Comparison of ENCODE assay signal across 8 mouse cellular contexts in genomic region chr10:67979401-67980157, GRCm38 (mm10). TPM values are rescaled to one million over a fixed set of nuclear protein-coding genes. Genes with fewer than 3 reads are reported as not detected.
A peak's percentile ranks its signal among the peaks of the same experiment; 100 is the strongest.
DNase-seq lines count a peak whose midpoint lies in the region; ATAC-seq lines count a peak whose summit lies in the region.

Rtkn2 (plus strand) TSS chr10:67979570.

- peak; percentile 98 for ATAC-seq in hindbrain, embryonic 15.5 days (ENCODE audit: low FRiP score, low read depth)

- WGBS in hindbrain, embryonic 15.5 days: under 1% methylated on average over 57 of the region's 57 CpGs

- peak within 1 kb of the TSS; percentile 100 for H3K4me2 ChIP-seq in hindbrain, embryonic 15.5 days

- peak within 1 kb of the TSS; percentile 50 for H3K9ac ChIP-seq in hindbrain, embryonic 15.5 days

- peak; percentile 99 for DNase-seq in ZHBTc4 (ENCODE audit: low read depth, low spot score)
- peak; percentile 69 to 79 for DNase-seq in cerebellum, postnatal 36 days
- DNase-seq in frontal cortex, postnatal 36 days (ENCODE audit: low spot score in 2 of 2): peak; percentile 86
- peak; percentile 81 to 85 for DNase-seq in left cerebral cortex, adult 18-20 months (ENCODE audit: low spot score in 2 of 2)
- peak; percentile 93 to 94 for DNase-seq in lung, postnatal 4 days
- peak; percentile 99 for DNase-seq in retina, postnatal 1 day
- peak; percentile 99 for DNase-seq in thymus, postnatal 4 days

- no peaks in the 10 kb centered on the region for H3K27me3 ChIP-seq in hindbrain, embryonic 15.5 days

- H3K36me3 ChIP-seq in hindbrain, embryonic 15.5 days: no peaks in the 10 kb centered on the region

- peaks cover 10% of the 10 kb centered on the region for H3K4me1 ChIP-seq in hindbrain, embryonic 15.5 days (replicated peaks)

- no peaks in the 10 kb centered on the region for H3K9me3 ChIP-seq in hindbrain, embryonic 15.5 days

- peak within 1 kb of the TSS; percentile 39; the same call in 1 of the 2 replicates for H3K27ac ChIP-seq in hindbrain, embryonic 15.5 days (replicated peaks)

- peak within 1 kb of the TSS; percentile 70 for H3K4me3 ChIP-seq in hindbrain, embryonic 15.5 days

RNA-seq across cellular contexts. Expression of gene Rtkn2, which starts in this region (rescaled TPM):
- 4.3 and 5.6 TPM in 2 replicates for polyA plus RNA-seq in hindbrain, embryonic 15.5 days (2015; fragmentation: Nextera tagmentation; extraction: Ambion mirVana)
- 1 to 10 TPM; 4.1 to 4.8 TPM for total RNA-seq in left cerebral cortex, adult 18-20 months (2021)

Comparison
In these comparisons a context has a peak if more than half of its experiments do, and no peak if none do; other contexts are left out.
1. Peak in every context shown above with its lines: DNase-seq, ATAC-seq, H3K4me3 ChIP-seq and H3K27ac ChIP-seq.